Mouse (Mus musculus) liver, embryonic 18 days (tissue): ENCODE results near the gene Zkscan8. TPM values are rescaled to one million over a fixed set of nuclear protein-coding genes. Genes with fewer than 3 reads are reported as not detected.

Source experiments
- polyA plus RNA-seq: library from polyadenylated mRNA; depleted of rRNA; stranded (reverse); fragments of >200 nt; gene quantifications from 2 replicates; pipeline ENCODE4 v1.2.3, GENCODE M21; 2012; rRNA removed

The Zkscan8 gene
- polyA plus RNA-seq = 2.0 and 2.3 TPM in 2 replicates

GRCm38 (mm10) chr13:21530781-21531201 is at the start of gene Zkscan8:
TSS of gene Zkscan8 (minus strand) at chr13:21531120.

DNA sequence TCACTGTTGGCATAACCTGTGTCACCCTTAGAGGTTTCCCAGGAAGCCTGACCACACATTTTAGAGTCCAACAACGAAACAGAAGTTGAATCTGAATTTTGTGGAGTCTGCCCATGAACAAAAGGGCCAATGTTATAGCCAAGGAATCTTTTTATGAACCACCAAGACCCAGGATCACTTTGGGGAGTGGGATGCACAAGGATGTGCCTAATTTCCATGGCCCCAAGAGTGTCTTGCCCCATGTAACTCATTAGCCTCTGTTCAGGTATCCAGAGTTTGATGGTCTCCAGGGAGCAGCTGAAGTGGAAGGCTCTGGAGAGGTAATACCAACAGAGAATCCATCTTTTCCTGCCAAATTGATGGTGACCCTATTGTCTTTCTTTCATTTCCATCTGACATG is 28.9 kb upstream of the Zkscan8 start, which contains the start of gene Olfr1535:
TSS of gene Olfr1535 (minus strand) at position 101 of the 400 bp plus-strand sequence.

DNA sequence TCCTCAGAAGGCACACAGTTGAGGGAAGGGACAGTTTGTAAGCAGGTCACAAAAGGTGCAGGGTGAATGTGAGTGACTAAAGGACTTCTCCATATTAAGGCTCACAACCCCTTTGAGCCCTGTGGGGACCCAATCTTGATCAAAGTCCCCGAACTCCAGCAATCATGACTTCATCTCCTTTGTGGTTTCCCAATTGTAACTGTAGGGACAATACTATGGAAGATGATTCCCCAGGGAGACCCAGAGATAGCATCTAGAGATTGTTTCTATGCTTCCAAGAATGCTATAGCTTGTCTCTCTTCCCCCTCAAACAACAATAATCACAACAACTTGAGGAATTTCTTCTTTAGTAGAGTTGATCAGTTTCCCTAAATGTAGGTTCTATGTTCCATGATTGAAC is 11.8 kb upstream of the Zkscan8 start, which contains the start of gene Olfr1366:
TSS of gene Olfr1366 (minus strand) at position 101 of the 400 bp plus-strand sequence.

DNA sequence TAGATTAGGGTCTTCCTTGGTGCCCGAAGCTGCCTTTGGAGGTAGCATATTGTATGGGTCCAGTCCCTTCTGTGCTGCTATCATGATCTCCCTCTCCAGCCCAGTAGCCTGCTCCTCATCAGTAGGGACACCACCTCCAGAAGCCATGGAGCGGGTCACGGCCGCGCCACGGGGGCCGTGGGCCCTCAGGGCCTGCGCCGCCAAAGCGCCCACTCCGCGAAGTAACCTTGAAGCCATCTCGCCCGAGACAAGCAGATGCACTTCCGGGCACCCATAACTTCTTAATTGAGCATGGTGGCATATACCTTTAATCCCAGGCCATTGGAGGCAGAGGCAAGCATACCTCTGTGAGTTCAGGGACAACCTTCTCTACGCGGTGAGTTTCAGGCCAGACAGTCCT is 29.7 kb downstream of the Zkscan8 start, which contains the start of gene Gm11273:
TSS of gene Gm11273 (minus strand) at position 237 of the 400 bp plus-strand sequence.

DNA sequence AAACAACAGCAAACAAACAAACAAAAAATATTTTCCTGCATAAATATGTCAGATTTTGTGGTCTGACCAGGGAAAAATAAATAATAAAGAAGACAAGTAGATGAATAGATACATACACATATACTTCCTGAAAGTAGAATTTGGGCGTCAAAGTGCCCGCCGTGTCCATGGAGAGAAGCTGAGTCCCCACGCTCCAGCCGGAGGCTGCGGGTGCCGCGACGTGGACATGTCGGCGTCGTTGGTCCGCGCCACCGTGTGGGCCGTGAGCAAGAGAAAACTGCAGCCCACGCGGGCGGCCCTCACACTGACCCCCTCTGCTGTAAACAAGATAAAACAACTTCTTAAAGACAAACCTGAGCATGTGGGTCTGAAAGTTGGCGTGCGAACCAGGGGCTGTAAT is 35.8 kb downstream of the Zkscan8 start, which contains the start of gene AK157302:
TSS of gene AK157302 (plus strand) at position 144 of the 400 bp plus-strand sequence.

GRCm38 (mm10) chr13:21478759-21479670 is 51.9 kb downstream of the Zkscan8 start, which contains the start of the genes Zkscan4 and Gm10065:
TSS of gene Zkscan4 (plus strand) at chr13:21478907.
TSS of gene Gm10065 (minus strand) at chr13:21479441.

DNA sequence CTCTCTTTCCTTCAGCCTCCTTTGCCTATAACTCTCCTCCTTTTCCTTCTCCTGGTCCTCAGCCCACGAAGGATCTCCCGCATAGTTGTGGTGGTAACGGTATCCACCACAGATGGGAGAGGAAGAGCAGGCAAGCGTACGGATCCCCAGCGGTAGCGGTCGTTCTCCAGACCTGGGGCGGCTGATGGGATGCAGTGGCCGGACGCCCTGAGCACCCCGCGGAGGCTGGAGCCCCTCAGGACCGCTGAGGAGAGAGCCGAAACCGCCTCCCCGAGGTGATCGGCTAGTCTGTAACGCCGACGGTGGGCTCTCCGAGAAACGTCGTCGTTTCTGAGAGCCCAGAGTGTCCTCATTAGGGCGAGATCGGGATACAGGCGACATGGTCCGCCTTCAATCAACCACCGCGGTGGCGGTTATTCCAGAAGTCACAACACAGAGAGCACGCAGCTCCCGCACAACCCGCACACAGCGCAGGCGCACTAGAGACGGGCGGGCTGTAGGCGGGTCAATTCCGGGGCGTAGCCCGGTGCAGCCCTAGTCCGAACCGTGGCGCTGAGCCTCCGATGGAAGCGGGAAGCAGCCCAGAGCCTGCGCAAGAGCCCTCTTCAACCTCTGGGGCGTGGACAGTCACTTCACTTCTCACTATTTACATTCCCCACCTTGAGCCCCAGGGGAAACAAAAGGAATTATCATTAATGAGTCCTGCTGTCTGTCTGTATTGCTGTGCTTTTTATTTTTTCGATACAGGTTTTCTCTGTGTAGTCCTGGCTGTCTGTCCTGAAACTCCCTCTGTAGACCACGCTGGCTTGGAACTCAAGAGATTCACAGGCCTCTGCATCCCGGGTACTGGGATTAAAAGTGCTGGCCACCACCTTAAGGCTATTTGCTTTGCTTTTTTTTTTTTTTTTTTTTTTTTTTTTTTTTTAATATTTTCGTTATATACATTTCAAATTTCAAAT is 62.6 kb downstream of the Zkscan8 start, which contains the start of gene Nkapl:
TSS of gene Nkapl (minus strand) at position 449 of the 959 bp plus-strand sequence.

Other genes starting within 250 kb of the Zkscan8 start
- gene Gpx5, start 238.4 kb downstream of the Zkscan8 start, polyA plus RNA-seq = not detected in 2 replicates
- not detected in 2 replicates for gene Gpx6, start 219.0 kb downstream of the Zkscan8 start, polyA plus RNA-seq
- gene Olfr1367, start 184.2 kb downstream of the Zkscan8 start, polyA plus RNA-seq = not detected in 2 replicates
- gene Zscan12, start 168.3 kb downstream of the Zkscan8 start, polyA plus RNA-seq = 2.2 and 2.4 TPM in 2 replicates
- gene Zkscan3, start 128.4 kb downstream of the Zkscan8 start, polyA plus RNA-seq = 29.4 and 29.5 TPM in 2 replicates
- gene Pgbd1, start 90.1 kb downstream of the Zkscan8 start, polyA plus RNA-seq = 0.76 and 0.79 TPM in 2 replicates
- gene Zscan26, start 77.4 kb downstream of the Zkscan8 start, polyA plus RNA-seq = 22.7 and 24.7 TPM in 2 replicates
- 0.24 and 0.43 TPM in 2 replicates for gene Nkapl, start 62.6 kb downstream of the Zkscan8 start, polyA plus RNA-seq
- 0.22 and 0.26 TPM in 2 replicates for gene Zkscan4, start 52.2 kb downstream of the Zkscan8 start, polyA plus RNA-seq
- gene Gm10065, start 51.7 kb downstream of the Zkscan8 start, polyA plus RNA-seq = not detected in 2 replicates
- 0.34 and 0.50 TPM in 2 replicates for gene AK157302, start 35.9 kb downstream of the Zkscan8 start, polyA plus RNA-seq
- 5.1 and 11.2 TPM in 2 replicates for gene Gm11273, start 29.7 kb downstream of the Zkscan8 start, polyA plus RNA-seq
- not detected in 2 replicates for gene Olfr1366, start 11.7 kb upstream of the Zkscan8 start, polyA plus RNA-seq
- not detected in 2 replicates for gene Olfr1535, start 28.8 kb upstream of the Zkscan8 start, polyA plus RNA-seq
- gene Olfr1364, start 50.6 kb upstream of the Zkscan8 start, polyA plus RNA-seq = not detected in 2 replicates
- not detected in 2 replicates for gene Olfr1362, start 82.9 kb upstream of the Zkscan8 start, polyA plus RNA-seq
- not detected in 2 replicates for gene Olfr11, start 111.4 kb upstream of the Zkscan8 start, polyA plus RNA-seq
- gene Olfr1361, start 132.3 kb upstream of the Zkscan8 start, polyA plus RNA-seq = not detected in 2 replicates
- gene Olfr1360, start 146.3 kb upstream of the Zkscan8 start, polyA plus RNA-seq = not detected in 2 replicates
- gene Olfr1359, start 167.0 kb upstream of the Zkscan8 start, polyA plus RNA-seq = not detected in 2 replicates
- 5.9 and 7.6 TPM in 2 replicates for gene Hist1h2bl, start 185.0 kb upstream of the Zkscan8 start, polyA plus RNA-seq
- gene Hist1h2ai, start 185.3 kb upstream of the Zkscan8 start, polyA plus RNA-seq = 1.9 and 2.8 TPM in 2 replicates
- gene Hist1h3h, start 186.5 kb upstream of the Zkscan8 start, polyA plus RNA-seq = 11.5 and 11.6 TPM in 2 replicates
- 4.9 and 7.3 TPM in 2 replicates for gene Hist1h2bm, start 190.9 kb upstream of the Zkscan8 start, polyA plus RNA-seq
- gene Hist1h4j, start 203.9 kb upstream of the Zkscan8 start, polyA plus RNA-seq = 9.1 and 9.2 TPM in 2 replicates
- gene Hist1h4k, start 219.4 kb upstream of the Zkscan8 start, polyA plus RNA-seq = 14.1 and 22.0 TPM in 2 replicates
- gene Hist1h2ak, start 222.7 kb upstream of the Zkscan8 start, polyA plus RNA-seq = 17.2 and 18.2 TPM in 2 replicates
- gene Hist1h2bn, start 223.0 kb upstream of the Zkscan8 start, polyA plus RNA-seq = 10.0 and 14.8 TPM in 2 replicates
- gene Hist1h1b, start 249.5 kb upstream of the Zkscan8 start, polyA plus RNA-seq = 3.8 and 4.1 TPM in 2 replicates